Mouse (Mus musculus) megakaryocyte, adult 5-6 weeks (primary cell): Measurements from ENCODE around the gene Myof. TPM values are rescaled to one million over a fixed set of nuclear protein-coding genes. Genes with fewer than 3 reads are reported as not detected.
A peak's percentile ranks its signal among the peaks of the same experiment; 100 is the strongest.

Source experiments
- ATAC-seq: 2 replicates; pipeline ENCODE4 v1.8.0; 2016; ENCODE audit warnings: mild to moderate bottlenecking, inconsistent platforms; ENCODE audit not compliant: poor library complexity, severe bottlenecking
- total RNA-seq, 2 experiments: library from RNA; stranded (forward) in 1 of 2; stranded (reverse) in 1 of 2; fragments of 153-499, 151-499 nt in 1 of 2; fragments of 221-1000, 200-1000 nt in 1 of 2; gene quantifications; 2 replicates each; pipeline versions ENCODE4 v1.2.3 to v1.2.4; 2015 to 2017

The Myof gene
- total RNA-seq, 2 experiments from 2014 or later: 9.0 to 11.1 TPM

- ATAC-seq: no peak
Observed at GRCm38 (mm10) chr19:38045198-38045597, 1.8 kb upstream of the Myof start.

DNA sequence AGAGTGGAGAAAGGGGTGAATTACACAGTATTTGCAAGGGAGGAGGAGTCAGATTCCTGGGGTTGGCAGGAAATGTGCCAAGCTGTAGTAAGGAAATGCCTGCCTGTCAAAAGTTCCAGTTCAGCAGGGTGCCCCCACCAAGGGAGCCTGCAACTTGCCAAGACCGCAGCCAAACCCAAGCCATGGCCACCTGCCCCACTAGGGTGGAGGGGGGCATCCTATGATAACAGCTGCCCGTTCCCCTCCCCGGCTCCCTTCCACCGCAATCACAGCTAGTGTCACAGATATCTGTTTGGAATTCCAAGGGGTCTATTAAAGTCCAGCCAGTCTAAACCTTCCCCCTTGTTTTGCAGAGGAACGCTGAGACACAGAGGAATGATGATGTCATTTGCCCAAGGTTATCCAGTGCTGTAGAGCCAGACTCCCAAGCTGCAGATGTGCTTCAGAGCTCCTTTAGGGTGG is 1.1 kb downstream of the Myof start:
- ATAC-seq: no peak

DNA sequence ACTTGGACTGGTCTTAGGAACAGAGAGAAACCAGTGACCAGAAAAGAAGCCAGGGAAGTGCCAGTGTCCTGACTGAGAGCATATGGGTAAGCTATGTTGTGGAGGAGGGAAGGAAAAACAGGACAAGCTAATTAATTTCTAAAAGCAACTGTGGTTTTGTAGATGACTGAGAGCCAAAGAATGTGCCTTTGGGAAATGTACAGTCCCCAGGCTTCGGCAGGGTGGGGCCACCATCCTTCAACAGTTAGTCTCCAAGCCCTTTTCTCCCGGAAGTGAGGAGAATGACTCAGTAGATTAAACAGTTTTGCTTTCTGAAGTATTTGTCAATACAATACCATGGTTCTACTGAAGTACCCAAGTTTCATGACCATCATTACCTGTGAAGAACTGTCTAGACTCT is 5.1 kb downstream of the Myof start:
- ATAC-seq: peak; percentile 48; the same call in 1 of the 2 replicates

DNA sequence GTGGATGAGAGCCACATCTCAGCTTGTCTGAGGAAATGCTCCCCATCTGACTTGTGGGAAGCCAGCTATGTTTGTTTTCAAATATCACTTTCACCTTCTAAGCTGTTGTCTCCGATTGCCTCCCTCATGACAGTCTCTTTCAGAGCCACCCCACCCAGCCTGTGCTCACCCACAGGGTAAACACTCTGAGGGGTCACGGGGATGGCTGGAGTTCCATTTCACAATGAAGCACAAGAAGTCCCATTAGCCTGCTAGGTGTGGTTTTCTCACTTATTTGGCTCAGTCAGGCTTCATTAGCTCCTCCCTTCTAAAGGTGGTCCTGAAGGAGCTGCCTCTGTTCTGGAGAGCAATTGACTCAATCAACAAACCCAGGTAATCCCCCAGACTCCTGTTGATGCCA is 7.6 kb downstream of the Myof start:
- ATAC-seq: no peak

- ATAC-seq: no peak
Observed at GRCm38 (mm10) chr19:38034696-38035095, 8.7 kb downstream of the Myof start.

DNA sequence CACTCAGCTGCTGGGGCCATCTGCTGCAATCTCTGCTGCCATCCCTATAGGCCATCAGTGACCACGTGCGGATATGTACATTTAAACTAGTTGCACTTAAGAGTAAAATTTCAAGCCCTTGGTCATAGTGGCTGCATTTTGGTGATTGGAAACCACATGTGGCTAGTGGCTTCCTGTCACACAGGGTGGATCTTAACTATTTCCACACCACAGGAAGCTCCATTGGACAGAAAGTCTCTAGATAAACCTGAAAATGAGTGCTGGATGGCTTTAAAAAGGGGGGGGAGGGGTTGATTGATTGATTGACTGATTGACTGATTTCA is 9.7 kb downstream of the Myof start:
- peak; percentile 57 for ATAC-seq

- no peak for ATAC-seq
Observed at GRCm38 (mm10) chr19:38032993-38033734, 10.2 kb downstream of the Myof start.

- no peak for ATAC-seq
Observed at GRCm38 (mm10) chr19:38031144-38031543, 12.2 kb downstream of the Myof start.

GRCm38 (mm10) chr19:38030673-38031137 is 12.7 kb downstream of the Myof start:
- peak; percentile 61 for ATAC-seq

GRCm38 (mm10) chr19:38029871-38030270 is 13.5 kb downstream of the Myof start:
- ATAC-seq: no peak

- no peak for ATAC-seq
Observed at GRCm38 (mm10) chr19:38029292-38029691, 14.1 kb downstream of the Myof start.

GRCm38 (mm10) chr19:38027881-38028521 is 15.4 kb downstream of the Myof start:
- no peak for ATAC-seq

DNA sequence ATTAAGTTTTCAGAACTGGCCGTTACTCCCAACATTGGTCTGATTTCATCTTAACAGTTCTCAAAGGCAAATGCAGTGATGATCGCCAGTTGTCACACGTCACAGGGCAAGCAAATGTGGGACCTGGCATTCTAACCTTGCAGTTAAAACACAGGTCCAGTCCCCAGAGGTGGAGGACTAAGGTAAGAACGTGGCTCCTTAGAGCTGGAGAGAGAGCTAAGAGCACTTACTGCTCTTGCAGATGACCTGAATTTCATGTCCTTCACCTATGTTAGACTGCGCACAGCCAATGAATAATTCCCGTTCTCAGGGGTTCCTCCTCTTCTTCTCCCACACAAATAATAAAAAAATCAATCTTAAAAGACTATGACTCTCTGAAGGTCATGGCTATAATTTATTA is 16.0 kb downstream of the Myof start:
- no peak for ATAC-seq

- no peak for ATAC-seq
Observed at GRCm38 (mm10) chr19:38026211-38026624, 17.2 kb downstream of the Myof start.

- ATAC-seq: no peak
Observed at GRCm38 (mm10) chr19:38025254-38026041, 17.9 kb downstream of the Myof start.

DNA sequence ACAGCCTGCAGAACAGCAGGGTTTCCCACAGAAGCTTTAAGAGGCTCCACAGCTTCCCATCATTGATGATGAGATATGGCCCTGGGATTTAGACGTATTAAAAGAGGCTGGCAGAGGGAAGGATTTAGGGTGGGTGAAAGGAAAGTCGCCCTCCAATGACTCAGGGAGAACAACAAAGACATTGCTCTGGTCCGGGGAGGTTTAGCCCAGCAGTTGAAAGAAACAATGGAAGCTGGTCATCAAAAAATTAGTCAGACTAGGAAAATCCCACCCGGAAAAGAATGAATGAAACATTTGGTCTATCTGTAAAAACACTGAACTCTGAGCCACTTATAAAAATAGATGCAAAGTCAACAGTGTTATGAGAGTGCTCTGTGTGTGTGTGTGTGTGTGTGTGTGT is 19.8 kb downstream of the Myof start:
- no peak for ATAC-seq

GRCm38 (mm10) chr19:38022710-38023109 is 20.7 kb downstream of the Myof start:
- ATAC-seq: peak; percentile 81

- no peak for ATAC-seq
Observed at GRCm38 (mm10) chr19:38015873-38016254, 27.5 kb downstream of the Myof start.

DNA sequence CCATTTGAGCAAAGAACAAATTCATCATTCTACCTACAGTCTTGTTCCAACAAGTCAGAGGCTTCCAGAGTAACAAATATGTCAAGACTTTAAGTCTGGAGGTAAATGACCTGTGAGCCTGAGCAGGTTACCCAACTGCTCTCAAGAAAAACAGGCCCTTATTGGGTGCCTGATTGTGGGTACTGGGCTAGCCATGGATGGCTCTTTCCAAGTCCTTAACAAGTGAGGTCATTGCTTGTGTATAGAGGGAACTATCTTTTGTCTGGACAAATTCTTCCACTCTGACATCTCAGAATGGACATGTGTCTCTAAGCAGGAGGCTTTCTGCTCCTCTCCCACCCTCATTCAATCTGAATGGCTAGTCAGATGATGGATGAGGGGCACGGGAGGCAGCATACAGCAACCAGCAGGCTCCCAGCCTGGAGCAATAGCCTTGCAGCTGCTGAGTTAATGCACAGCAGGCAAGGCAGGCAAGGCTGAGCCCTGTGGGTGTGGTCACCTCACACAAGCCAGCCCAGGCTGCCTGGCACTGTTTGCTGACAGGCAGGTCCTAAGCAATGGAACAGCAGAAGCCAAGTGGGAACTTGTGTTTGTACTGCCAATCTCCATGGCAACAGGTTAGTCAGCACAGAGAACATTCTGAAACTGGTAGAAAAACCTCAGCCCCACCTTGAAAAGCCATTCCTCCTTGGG is 28.1 kb downstream of the Myof start:
- ATAC-seq: peak; percentile 83

- ATAC-seq: no peak
Observed at GRCm38 (mm10) chr19:38014443-38014842, 28.9 kb downstream of the Myof start.

- ATAC-seq: peak; percentile 61
Observed at GRCm38 (mm10) chr19:38011379-38011778, 32.0 kb downstream of the Myof start.
